Mouse (Mus musculus) forebrain, embryonic 10.5 days (tissue): ENCODE data around the gene Cpz. TPM values are rescaled to one million over a fixed set of nuclear protein-coding genes. Genes with fewer than 3 reads are reported as not detected.

ENCODE experiments used
- DNase-seq: peaks from one replicate; pipeline ENCODE4 v3.0.0-alpha.2; 2017; ENCODE audit warnings: low spot score; ENCODE audit errors: extremely low spot score
- H3K27ac ChIP-seq: fragments of 300-500 bp; sonication (generic); 2 replicates; pipeline ENCODE4 v1.5.1; 2016; ENCODE audit warnings: mild to moderate bottlenecking
- H3K27me3 ChIP-seq: fragments of 300-500 bp; sonication (generic); 2 replicates; pipeline ENCODE4 v1.6.1; 2016; ENCODE audit warnings: mild to moderate bottlenecking; ENCODE audit not compliant: poor library complexity, severe bottlenecking
- H3K36me3 ChIP-seq: fragments of 300-500 bp; sonication (generic); replicated peaks from 2 replicates; pipeline ENCODE4 v1.6.1; 2016; ENCODE audit warnings: mild to moderate bottlenecking, moderate library complexity
- H3K4me1 ChIP-seq: fragments of 300-500 bp; sonication (generic); 2 replicates; pipeline ENCODE4 v1.6.1; 2016
- H3K4me3 ChIP-seq: fragments of 300-500 bp; sonication (generic); 2 replicates; pipeline ENCODE4 v1.5.1; 2016; ENCODE audit warnings: mild to moderate bottlenecking, moderate library complexity
- H3K9me3 ChIP-seq: fragments of 300-500 bp; sonication (generic); 2 replicates; pipeline ENCODE4 v1.6.1; 2016; ENCODE audit warnings: mild to moderate bottlenecking, moderate library complexity
- WGBS: fragments of 180-500 bp; shearing (Covaris S2); methylation state at CpG from one replicate; pipeline ENCODE4 v1.1.7; 2016; 5-methylcytosine and 5-hydroxymethylcytosine counted together
- polyA plus RNA-seq: library from polyadenylated mRNA; unstranded; fragments of >200 nt; fragmentation: Nextera tagmentation; extraction: Ambion mirVana; gene quantifications from 2 replicates; pipeline ENCODE4 v1.2.1, GENCODE M21; 2016

Gene Cpz
- polyA plus RNA-seq, 1 experiment from 2014 or later: 5.3 TPM

- Histone ChIP-seq H3K4me3 (no peak overlapping the region), H3K4me1 (peaks cover 49% of the 10 kb centered on the region), H3K27ac (no peak overlapping the region), H3K27me3 (peaks cover 88% of the 10 kb centered on the region), H3K9me3 (no peaks in the 10 kb centered on the region), H3K36me3 (no peaks in the 10 kb centered on the region)
- no peak for DNase-seq
- 83% methylated on average over 7 of the region's 7 CpGs for WGBS
Observed at GRCm38 (mm10) chr5:35457364-35457763, 68.1 kb downstream of the Cpz start.

DNA sequence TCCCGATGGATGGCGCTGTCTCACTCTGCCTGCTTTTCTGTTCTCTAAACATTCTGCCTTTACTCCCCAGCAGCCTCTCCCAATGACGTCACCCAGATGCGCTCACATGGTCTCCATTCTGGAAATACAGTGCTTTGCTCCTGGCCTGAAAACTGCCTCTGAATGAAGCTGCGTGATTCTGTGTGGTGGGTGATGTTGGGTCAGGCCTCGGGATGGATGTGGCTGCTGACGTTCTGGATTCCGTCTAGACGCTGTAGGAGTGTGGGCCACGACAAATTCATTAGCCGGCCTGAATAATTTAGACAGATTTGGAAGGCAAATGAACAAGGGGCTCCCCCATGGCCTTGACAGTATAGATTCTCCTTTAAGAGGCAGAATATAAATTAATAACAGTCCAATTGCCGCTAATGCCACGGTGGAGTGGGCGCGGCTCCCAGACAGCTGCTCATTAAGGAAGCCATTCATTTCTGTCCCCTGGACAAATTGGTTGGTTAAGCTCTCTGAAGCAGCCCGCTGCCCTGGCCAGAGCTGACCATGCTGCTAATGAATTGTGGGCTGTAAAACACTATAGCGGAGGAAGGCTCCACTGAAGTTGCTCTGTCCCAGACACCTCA, 71.2 kb downstream of the Cpz start:
- H3K27ac ChIP-seq: peak overlapping the region; percentile 85
- H3K4me3 ChIP-seq: peak overlapping the region; percentile 30
- H3K9me3 ChIP-seq: no peaks in the 10 kb centered on the region
- WGBS: 28% methylated on average over 17 of the region's 17 CpGs
- no peaks in the 10 kb centered on the region for H3K36me3 ChIP-seq
- H3K27me3 ChIP-seq: peaks cover 95% of the 10 kb centered on the region
- peak; percentile 77 for DNase-seq
- peaks cover 58% of the 10 kb centered on the region for H3K4me1 ChIP-seq

Other genes starting within 250 kb of the Cpz start
- not detected in 2 replicates for gene Adra2c, start 247.4 kb downstream of the Cpz start, polyA plus RNA-seq
- gene Hmx1, start 136.6 kb downstream of the Cpz start, polyA plus RNA-seq: 0.38 and 0.69 TPM in 2 replicates
- gene Trmt44, start 49.4 kb upstream of the Cpz start, polyA plus RNA-seq: 9.2 and 10.0 TPM in 2 replicates
- gene Acox3, start 57.3 kb upstream of the Cpz start, polyA plus RNA-seq: 10.3 and 10.8 TPM in 2 replicates
- gene Htra3, start 154.1 kb upstream of the Cpz start, polyA plus RNA-seq: 3.1 and 3.6 TPM in 2 replicates
- 3.9 and 4.5 TPM in 2 replicates for gene Sh3tc1, start 214.3 kb upstream of the Cpz start, polyA plus RNA-seq
- gene Ablim2, start 232.2 kb upstream of the Cpz start, polyA plus RNA-seq: 0.49 TPM in 1 of 2 replicates, not detected in the other